Mouse (Mus musculus) megakaryocyte, embryonic 14.5 days (primary cell): ENCODE measurements around the gene Dscam. TPM values are rescaled to one million over a fixed set of nuclear protein-coding genes. Genes with fewer than 3 reads are reported as not detected.
A peak's percentile ranks its signal among the peaks of the same experiment; 100 is the strongest.

Source experiments
- H3K27me3 ChIP-seq: replicated peaks from 2 replicates; pipeline ENCODE3; 2012; ENCODE audit warnings: inconsistent platforms
- H3K36me3 ChIP-seq: replicated peaks from 2 replicates; pipeline ENCODE3; 2012; ENCODE audit warnings: low read length, inconsistent platforms, mixed read lengths
- H3K4me1 ChIP-seq: 2 replicates; pipeline ENCODE4 v1.6.1; 2012; ENCODE audit warnings: inconsistent platforms
- H3K4me3 ChIP-seq: replicated peaks from 2 replicates; pipeline ENCODE3; 2012; ENCODE audit warnings: moderate library complexity, mild to moderate bottlenecking, inconsistent platforms
- H3K9me3 ChIP-seq: 2 replicates; pipeline ENCODE4 v1.6.1; 2012; ENCODE audit warnings: inconsistent platforms
- FLI1 ChIP-seq: IDR thresholded peaks from 2 replicates; pipeline ENCODE4 v1.6.1; 2012; ENCODE audit warnings: low read length, inconsistent platforms, mixed read lengths
- GATA1 ChIP-seq: IDR thresholded peaks from 3 replicates; pipeline ENCODE4 v1.6.1; 2012; ENCODE audit warnings: mixed read lengths, low read length, inconsistent platforms, borderline replicate concordance
- polyA plus RNA-seq: library from polyadenylated mRNA; stranded (reverse); fragments of >175 nt; gene quantifications from 2 replicates; pipeline ENCODE4 v1.2.3, GENCODE M21; 2012; ENCODE audit warnings: low replicate concordance; ENCODE audit not compliant: insufficient read depth

The Dscam gene
- polyA plus RNA-seq, 1 experiment = not detected

- Histone ChIP-seq H3K36me3 (no peaks in the 10 kb centered on the region), H3K27me3 (peaks cover 81% of the 10 kb centered on the region), H3K4me3 (no peak overlapping the region), H3K4me1 (peaks cover 16% of the 10 kb centered on the region), H3K9me3 (peaks cover 4% of the 10 kb centered on the region; the same call in 1 of the 2 replicates)
- no peak for TF ChIP-seq GATA1
- TF ChIP-seq FLI1 = no peak
Measured at GRCm38 (mm10) chr16:97169901-97170512, 545 bp downstream of the Dscam start.

GRCm38 (mm10) chr16:97168614-97169013 is 1.9 kb downstream of the Dscam start:
- Histone ChIP-seq H3K4me3 (no peak overlapping the region), H3K27me3 (peaks cover 80% of the 10 kb centered on the region), H3K36me3 (no peaks in the 10 kb centered on the region), H3K4me1 (peaks cover 16% of the 10 kb centered on the region), H3K9me3 (peaks cover 4% of the 10 kb centered on the region; the same call in 1 of the 2 replicates)
- TF ChIP-seq FLI1 (no peak), GATA1 (no peak)

GRCm38 (mm10) chr16:97168030-97168429 is 2.5 kb downstream of the Dscam start:
- Histone ChIP-seq H3K9me3 (peaks cover 4% of the 10 kb centered on the region; the same call in 1 of the 2 replicates), H3K36me3 (no peaks in the 10 kb centered on the region), H3K27me3 (peaks cover 76% of the 10 kb centered on the region), H3K4me1 (peaks cover 16% of the 10 kb centered on the region), H3K4me3 (no peak overlapping the region)
- TF ChIP-seq GATA1 (no peak), FLI1 (no peak)

GRCm38 (mm10) chr16:97166166-97166565 is 4.4 kb downstream of the Dscam start:
- Histone ChIP-seq H3K27me3 (peaks cover 61% of the 10 kb centered on the region), H3K4me3 (no peak overlapping the region), H3K9me3 (no peaks in the 10 kb centered on the region), H3K4me1 (peaks cover 16% of the 10 kb centered on the region), H3K36me3 (no peaks in the 10 kb centered on the region)
- TF ChIP-seq FLI1 = no peak
- no peak for TF ChIP-seq GATA1

GRCm38 (mm10) chr16:97165444-97166121 is 5.0 kb downstream of the Dscam start:
- peak overlapping the region; percentile 87 for H3K4me3 ChIP-seq
- peaks cover 55% of the 10 kb centered on the region for H3K27me3 ChIP-seq
- H3K9me3 ChIP-seq = no peaks in the 10 kb centered on the region
- H3K4me1 ChIP-seq = peaks cover 13% of the 10 kb centered on the region
- no peak for TF ChIP-seq GATA1
- no peak for TF ChIP-seq FLI1
- no peaks in the 10 kb centered on the region for H3K36me3 ChIP-seq

- TF ChIP-seq FLI1 (no peak), GATA1 (no peak)
- H3K4me3 ChIP-seq = no peak overlapping the region
- H3K4me1 ChIP-seq = no peaks in the 10 kb centered on the region
- H3K36me3 ChIP-seq = no peaks in the 10 kb centered on the region
- H3K27me3 ChIP-seq = peaks cover 3% of the 10 kb centered on the region
- H3K9me3 ChIP-seq = no peaks in the 10 kb centered on the region
Measured at GRCm38 (mm10) chr16:97158279-97158678, 12.3 kb downstream of the Dscam start.

GRCm38 (mm10) chr16:97144544-97145194 is 25.9 kb downstream of the Dscam start:
- H3K4me1 ChIP-seq = no peaks in the 10 kb centered on the region

GRCm38 (mm10) chr16:97141943-97142342 is 28.6 kb downstream of the Dscam start:
- H3K36me3 ChIP-seq = no peaks in the 10 kb centered on the region
- H3K4me3 ChIP-seq = no peak overlapping the region
- no peaks in the 10 kb centered on the region for H3K4me1 ChIP-seq
- H3K9me3 ChIP-seq = no peaks in the 10 kb centered on the region
- TF ChIP-seq GATA1 = no peak
- no peak for TF ChIP-seq FLI1
- no peaks in the 10 kb centered on the region for H3K27me3 ChIP-seq

More at GRCm38 (mm10) chr16:97144544-97145194, 25.9 kb downstream of the Dscam start:
- H3K36me3 ChIP-seq = no peaks in the 10 kb centered on the region
- no peaks in the 10 kb centered on the region for H3K9me3 ChIP-seq
- no peak for TF ChIP-seq FLI1
- no peak for TF ChIP-seq GATA1
- no peak overlapping the region for H3K4me3 ChIP-seq
- no peaks in the 10 kb centered on the region for H3K27me3 ChIP-seq

- no peak for TF ChIP-seq FLI1
- TF ChIP-seq GATA1 = no peak
- H3K4me1 ChIP-seq = no peaks in the 10 kb centered on the region
- peaks cover 8% of the 10 kb centered on the region; the same call in 1 of the 2 replicates for H3K9me3 ChIP-seq
- no peaks in the 10 kb centered on the region for H3K27me3 ChIP-seq
- no peaks in the 10 kb centered on the region for H3K36me3 ChIP-seq
- H3K4me3 ChIP-seq = no peak overlapping the region
Measured at GRCm38 (mm10) chr16:97135003-97135827, 35.3 kb downstream of the Dscam start.
